Mouse (Mus musculus): ENCODE results near the gene Ube2l6. TPM values are rescaled to one million over a fixed set of nuclear protein-coding genes. Genes with fewer than 3 reads are reported as not detected.

The Ube2l6 gene
- polyA plus RNA-seq, 1 experiment from 2014 or later = 110 TPM

- H3K9ac ChIP-seq (ENCODE audit: low read length) = no peak overlapping the region
- H3K36me3 ChIP-seq (ENCODE audit: control insufficient read depth, insufficient read depth) = peaks cover 4% of the 10 kb centered on the region; the same call in 1 of the 2 replicates
- peak overlapping the region; percentile 23; the same call in 1 of the 2 replicates for H3K4me3 ChIP-seq (ENCODE audit: low read length)
- H3K27ac ChIP-seq (ENCODE audit: low read length) = no peak overlapping the region
- H3K4me2 ChIP-seq (ENCODE audit: low read depth, low read length) = peak overlapping the region; percentile 55
- H3K27me3 ChIP-seq (ENCODE audit: control insufficient read depth, insufficient read depth, low read length) = no peaks in the 10 kb centered on the region
- 41% methylated on average over 23 of the region's 23 CpGs for WGBS
- ATAC-seq (replicated peaks; ENCODE audit: extremely low read depth, insufficient read depth, low FRiP score) = peak; percentile 67
- H3K4me1 ChIP-seq (ENCODE audit: control insufficient read depth, insufficient read depth, low read length) = peaks cover 8% of the 10 kb centered on the region
- no peaks in the 10 kb centered on the region for H3K9me3 ChIP-seq (replicated peaks; ENCODE audit: control insufficient read depth, low read length)
Observed at GRCm38 (mm10) chr2:84851130-84852040, 52.8 kb downstream of the Ube2l6 start.

- no peaks in the 10 kb centered on the region for H3K27me3 ChIP-seq (ENCODE audit: control insufficient read depth, insufficient read depth, low read length)
- no peak overlapping the region for H3K27ac ChIP-seq (ENCODE audit: low read length)
- H3K9me3 ChIP-seq (replicated peaks; ENCODE audit: control insufficient read depth, low read length) = no peaks in the 10 kb centered on the region
- WGBS = 47% methylated on average over 2 of the region's 2 CpGs
- no peak overlapping the region for H3K4me2 ChIP-seq (ENCODE audit: low read depth, low read length)
- 0 out of 2 replicates have a peak, but pooled peaks have one; percentile 38 for ATAC-seq (replicated peaks; ENCODE audit: extremely low read depth, insufficient read depth, low FRiP score)
- H3K36me3 ChIP-seq (ENCODE audit: control insufficient read depth, insufficient read depth) = peaks cover 8% of the 10 kb centered on the region
- no peak overlapping the region for H3K9ac ChIP-seq (ENCODE audit: low read length)
- H3K4me1 ChIP-seq (ENCODE audit: control insufficient read depth, insufficient read depth, low read length) = peaks cover 3% of the 10 kb centered on the region
- H3K4me3 ChIP-seq (ENCODE audit: low read length) = no peak overlapping the region
Observed at GRCm38 (mm10) chr2:84855732-84856131, 57.1 kb downstream of the Ube2l6 start.

- no peak for ATAC-seq (replicated peaks; ENCODE audit: extremely low read depth, insufficient read depth, low FRiP score)
- no peak overlapping the region for H3K4me2 ChIP-seq (ENCODE audit: low read depth, low read length)
- no peaks in the 10 kb centered on the region for H3K9me3 ChIP-seq (replicated peaks; ENCODE audit: control insufficient read depth, low read length)
- peaks cover 8% of the 10 kb centered on the region for H3K36me3 ChIP-seq (ENCODE audit: control insufficient read depth, insufficient read depth)
- H3K4me1 ChIP-seq (ENCODE audit: control insufficient read depth, insufficient read depth, low read length) = no peaks in the 10 kb centered on the region
- H3K9ac ChIP-seq (ENCODE audit: low read length) = no peak overlapping the region
- no peaks in the 10 kb centered on the region for H3K27me3 ChIP-seq (ENCODE audit: control insufficient read depth, insufficient read depth, low read length)
- no peak overlapping the region for H3K4me3 ChIP-seq (ENCODE audit: low read length)
- H3K27ac ChIP-seq (ENCODE audit: low read length) = no peak overlapping the region
- WGBS = 93% methylated on average over 1 of the region's 1 CpGs
Observed at GRCm38 (mm10) chr2:84858551-84858950, 59.9 kb downstream of the Ube2l6 start.

Other genes with a start within 250 kb of the Ube2l6 start
- gene Ctnnd1, start 148.1 kb upstream of the Ube2l6 start, polyA plus RNA-seq (2015; fragmentation: Nextera tagmentation; extraction: Ambion mirVana) = 58.7 and 66.3 TPM in 2 replicates
- gene Btbd18, start 139.7 kb upstream of the Ube2l6 start, polyA plus RNA-seq (2015; fragmentation: Nextera tagmentation; extraction: Ambion mirVana) = 0.13 and 0.19 TPM in 2 replicates
- gene Selenoh, start 128.1 kb upstream of the Ube2l6 start, polyA plus RNA-seq (2015; fragmentation: Nextera tagmentation; extraction: Ambion mirVana) = 187 and 195 TPM in 2 replicates
- not detected in 2 replicates for gene Gm28635, start 120.8 kb upstream of the Ube2l6 start, polyA plus RNA-seq (2015; fragmentation: Nextera tagmentation; extraction: Ambion mirVana)
- 21.4 and 23.0 TPM in 2 replicates for gene Med19, start 120.4 kb upstream of the Ube2l6 start, polyA plus RNA-seq (2015; fragmentation: Nextera tagmentation; extraction: Ambion mirVana)
- gene Tmx2, start 119.7 kb upstream of the Ube2l6 start, polyA plus RNA-seq (2015; fragmentation: Nextera tagmentation; extraction: Ambion mirVana) = 180 and 182 TPM in 2 replicates
- 21.7 and 22.7 TPM in 2 replicates for gene Zdhhc5, start 83.6 kb upstream of the Ube2l6 start, polyA plus RNA-seq (2015; fragmentation: Nextera tagmentation; extraction: Ambion mirVana)
- gene Clp1, start 71.5 kb upstream of the Ube2l6 start, polyA plus RNA-seq (2015; fragmentation: Nextera tagmentation; extraction: Ambion mirVana) = 17.9 and 19.5 TPM in 2 replicates
- gene Ypel4, start 64.8 kb upstream of the Ube2l6 start, polyA plus RNA-seq (2015; fragmentation: Nextera tagmentation; extraction: Ambion mirVana) = 2.4 and 2.6 TPM in 2 replicates
- gene Gm19426, start 55.2 kb upstream of the Ube2l6 start, polyA plus RNA-seq (2015; fragmentation: Nextera tagmentation; extraction: Ambion mirVana) = 3.6 and 5.1 TPM in 2 replicates
- 44.6 and 51.2 TPM in 2 replicates for gene Serping1, start 23.4 kb upstream of the Ube2l6 start, polyA plus RNA-seq (2015; fragmentation: Nextera tagmentation; extraction: Ambion mirVana)
- 0.21 and 0.24 TPM in 2 replicates for gene Smtnl1, start 23.8 kb downstream of the Ube2l6 start, polyA plus RNA-seq (2015; fragmentation: Nextera tagmentation; extraction: Ambion mirVana)
- gene Timm10, start 28.2 kb downstream of the Ube2l6 start, polyA plus RNA-seq (2015; fragmentation: Nextera tagmentation; extraction: Ambion mirVana) = 92.9 and 97.9 TPM in 2 replicates
- 8.0 and 8.7 TPM in 2 replicates for gene Slc43a1, start 40.0 kb downstream of the Ube2l6 start, polyA plus RNA-seq (2015; fragmentation: Nextera tagmentation; extraction: Ambion mirVana)
- gene Rtn4rl2, start 87.9 kb downstream of the Ube2l6 start, polyA plus RNA-seq (2015; fragmentation: Nextera tagmentation; extraction: Ambion mirVana) = 1.5 and 1.7 TPM in 2 replicates
- gene Slc43a3, start 137.8 kb downstream of the Ube2l6 start, polyA plus RNA-seq (2015; fragmentation: Nextera tagmentation; extraction: Ambion mirVana) = 42.5 and 43.6 TPM in 2 replicates
- gene Prg2, start 181.6 kb downstream of the Ube2l6 start, polyA plus RNA-seq (2015; fragmentation: Nextera tagmentation; extraction: Ambion mirVana) = 0.68 TPM in 1 of 2 replicates, not detected in the other
- 0.34 TPM in 1 of 2 replicates, not detected in the other for gene Prg3, start 189.4 kb downstream of the Ube2l6 start, polyA plus RNA-seq (2015; fragmentation: Nextera tagmentation; extraction: Ambion mirVana)
- gene Ssrp1, start 238.4 kb downstream of the Ube2l6 start, polyA plus RNA-seq (2015; fragmentation: Nextera tagmentation; extraction: Ambion mirVana) = 136 and 148 TPM in 2 replicates
- 0.60 and 0.79 TPM in 2 replicates for gene P2rx3, start 238.6 kb downstream of the Ube2l6 start, polyA plus RNA-seq (2015; fragmentation: Nextera tagmentation; extraction: Ambion mirVana)
- gene Tnks1bp1, start 249.2 kb downstream of the Ube2l6 start, polyA plus RNA-seq (2015; fragmentation: Nextera tagmentation; extraction: Ambion mirVana) = 23.6 and 32.3 TPM in 2 replicates

Data from heart, embryonic 16.5 days (tissue).